Mouse (Mus musculus) limb, embryonic 15.5 days (tissue): ENCODE results near the gene Lypd4. TPM values are rescaled to one million over a fixed set of nuclear protein-coding genes. Genes with fewer than 3 reads are reported as not detected.
"Not testable (repeated sequence)": the region's sequence is repeated elsewhere in the genome, so short reads cannot be mapped to it uniquely, and the experiment has no call there.

ENCODE experiments used
- ATAC-seq: fragments of 200-750 bp; cut with Nextera tagmentation; 2 replicates; pipeline ENCODE4 v1.8.0; 2017; ENCODE audit warnings: low read depth, moderate TSS enrichment; ENCODE audit not compliant: insufficient number of reproducible peaks, low FRiP score, low TSS enrichment
- H3K27ac ChIP-seq: fragments of 300-500 bp; sonication (generic); 2 replicates; pipeline ENCODE4 v1.5.1; 2015; ENCODE audit warnings: moderate library complexity, mild to moderate bottlenecking, inconsistent platforms
- H3K27me3 ChIP-seq: fragments of 300-500 bp; sonication (generic); 2 replicates; pipeline ENCODE4 v1.6.1; 2015; ENCODE audit warnings: inconsistent platforms
- H3K36me3 ChIP-seq: fragments of 300-500 bp; sonication (generic); 2 replicates; pipeline ENCODE4 v1.6.1; 2015; ENCODE audit warnings: inconsistent platforms
- H3K4me1 ChIP-seq: fragments of 300-500 bp; sonication (generic); 2 replicates; pipeline ENCODE4 v1.6.1; 2015; ENCODE audit warnings: inconsistent platforms
- H3K4me2 ChIP-seq: fragments of 300-500 bp; sonication (generic); 2 replicates; pipeline ENCODE4 v1.6.1; 2015; ENCODE audit warnings: mild to moderate bottlenecking, inconsistent platforms
- H3K4me3 ChIP-seq: fragments of 300-500 bp; sonication (generic); 2 replicates; pipeline ENCODE4 v1.5.1; 2015; ENCODE audit warnings: mild to moderate bottlenecking, inconsistent platforms
- H3K9ac ChIP-seq: fragments of 300-500 bp; sonication (generic); 2 replicates; pipeline ENCODE4 v1.6.1; 2015; ENCODE audit warnings: inconsistent platforms
- H3K9me3 ChIP-seq: fragments of 300-500 bp; sonication (generic); 2 replicates; pipeline ENCODE4 v1.6.1; 2016; ENCODE audit warnings: inconsistent platforms
- WGBS: fragments of 180-500 bp; shearing (Covaris S2); methylation state at CpG from one replicate; pipeline ENCODE4 v1.1.7; 2015; 5-methylcytosine and 5-hydroxymethylcytosine counted together
- polyA plus RNA-seq: library from polyadenylated mRNA; unstranded; fragments of >200 nt; fragmentation: Nextera tagmentation; extraction: Ambion mirVana; gene quantifications from 2 replicates; pipeline ENCODE4 v1.2.1, GENCODE M21; 2015

Lypd4 gene
- polyA plus RNA-seq, 1 experiment from 2014 or later = not detected

DNA sequence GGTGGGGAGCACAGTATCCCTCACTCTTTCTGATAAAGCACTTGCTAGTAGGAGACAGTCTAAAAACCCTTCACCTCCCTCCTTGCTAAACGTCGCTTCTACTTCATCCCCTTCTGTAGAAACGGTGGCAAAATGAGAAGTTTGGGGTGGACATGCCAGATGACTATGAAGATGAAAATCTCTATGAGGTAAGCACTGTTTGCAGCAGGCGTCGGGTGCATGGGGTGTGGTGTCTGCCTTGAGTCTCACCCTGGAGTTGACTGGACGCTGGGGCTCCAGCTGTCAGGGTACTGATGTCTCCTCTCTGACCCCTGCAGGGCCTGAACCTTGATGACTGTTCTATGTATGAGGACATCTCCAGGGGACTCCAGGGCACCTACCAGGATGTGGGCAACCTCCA is 31.4 kb upstream of the Lypd4 start:
- H3K9ac ChIP-seq = no peak overlapping the region
- 62% methylated on average over 6 of the region's 6 CpGs for WGBS

DNA sequence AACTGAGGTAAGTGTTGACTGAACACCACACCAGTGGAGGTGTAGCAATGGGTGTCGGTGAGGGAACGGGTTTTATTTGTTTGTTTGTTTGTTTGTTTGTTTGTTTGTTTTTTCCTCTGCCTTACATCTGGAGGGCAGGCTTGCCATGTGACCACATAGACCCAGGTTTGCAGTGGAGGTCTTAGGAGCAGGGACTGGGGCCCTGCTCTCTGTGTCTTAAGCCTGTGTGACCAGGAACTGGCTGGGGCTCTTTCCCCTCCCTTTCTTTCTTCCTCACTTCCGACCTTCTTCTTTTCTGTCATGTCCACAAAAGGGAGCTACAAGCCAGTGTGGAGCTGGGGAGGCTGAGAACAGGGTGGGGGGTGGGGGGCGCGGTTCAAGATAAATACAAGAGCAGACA is 28.2 kb upstream of the Lypd4 start:
- Histone ChIP-seq H3K4me2 (no peak overlapping the region), H3K36me3 (no peaks in the 10 kb centered on the region), H3K4me3 (no peak overlapping the region), H3K4me1 (peaks cover 8% of the 10 kb centered on the region), H3K27ac (no peak overlapping the region), H3K9ac (no peak overlapping the region), H3K9me3 (no peaks in the 10 kb centered on the region), H3K27me3 (no peaks in the 10 kb centered on the region)
- ATAC-seq = no peak
- 71% methylated on average over 5 of the region's 5 CpGs for WGBS

More for the DNA sequence above, 31.4 kb upstream of the Lypd4 start:
- no peak for ATAC-seq
- no peak overlapping the region for H3K4me3 ChIP-seq
- H3K36me3 ChIP-seq = no peaks in the 10 kb centered on the region
- H3K27ac ChIP-seq = no peak overlapping the region
- H3K27me3 ChIP-seq = no peaks in the 10 kb centered on the region
- H3K4me1 ChIP-seq = peaks cover 31% of the 10 kb centered on the region
- no peaks in the 10 kb centered on the region for H3K9me3 ChIP-seq
- no peak overlapping the region for H3K4me2 ChIP-seq

DNA sequence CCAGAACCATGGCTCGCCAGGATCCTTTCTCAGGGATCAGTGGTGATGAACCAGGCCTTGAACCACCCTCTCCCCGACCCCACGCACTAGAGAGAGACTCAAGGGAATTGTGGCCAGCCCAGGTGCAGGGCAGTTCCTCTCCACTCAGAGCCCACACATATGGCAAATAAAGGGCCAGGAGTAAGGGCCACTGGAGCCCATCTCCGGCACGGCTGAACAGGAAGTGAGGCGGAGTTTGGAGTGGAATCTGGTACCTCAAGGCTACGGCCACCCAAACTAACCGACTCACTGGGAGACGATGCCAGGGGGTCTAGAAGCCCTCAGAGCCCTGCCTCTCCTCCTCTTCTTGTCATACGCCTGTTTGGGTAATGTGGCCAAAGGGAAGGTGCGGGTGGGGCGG is 27.5 kb upstream of the Lypd4 start, which contains the start of gene Cd79a:
Cd79a (plus strand) TSS at position 158 of the 400 bp plus-strand sequence.
- ATAC-seq = no peak
- Histone ChIP-seq H3K4me2 (no peak within 1 kb of the TSS), H3K27ac (no peak within 1 kb of the TSS), H3K9ac (no peak within 1 kb of the TSS), H3K4me1 (peaks cover 6% of the 10 kb centered on the region), H3K36me3 (no peaks in the 10 kb centered on the region), H3K27me3 (no peaks in the 10 kb centered on the region), H3K9me3 (no peaks in the 10 kb centered on the region), H3K4me3 (no peak within 1 kb of the TSS)
- 54% methylated on average over 12 of the region's 12 CpGs for WGBS

DNA sequence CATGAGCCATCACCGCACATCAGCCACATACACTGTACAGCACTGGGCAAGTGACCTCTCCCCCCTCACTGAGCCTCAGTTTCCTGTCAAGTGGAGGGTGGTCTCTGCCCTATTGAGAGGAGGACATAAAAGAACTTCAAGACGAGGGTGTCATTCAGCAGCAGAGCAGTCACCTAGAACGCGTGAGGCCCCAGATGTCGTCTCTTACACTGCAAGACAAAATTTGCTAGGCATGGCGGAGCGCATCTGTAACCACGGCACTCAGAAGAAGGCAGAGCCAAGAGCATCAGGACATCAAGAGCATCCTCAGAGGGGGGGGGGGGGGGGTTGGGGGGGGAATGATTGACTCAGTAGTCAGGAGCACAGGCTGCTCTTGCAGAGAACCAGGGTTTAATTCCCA is 26.5 kb upstream of the Lypd4 start:
- WGBS = 81% methylated on average over 8 of the region's 8 CpGs
- Histone ChIP-seq H3K4me1 (no peaks in the 10 kb centered on the region), H3K36me3 (no peaks in the 10 kb centered on the region; the same call in 1 of the 2 replicates), H3K27me3 (no peaks in the 10 kb centered on the region), H3K4me2 (no peak overlapping the region), H3K9me3 (no peaks in the 10 kb centered on the region), H3K4me3 (no peak overlapping the region), H3K9ac (no peak overlapping the region), H3K27ac (no peak overlapping the region)
- no peak for ATAC-seq

DNA sequence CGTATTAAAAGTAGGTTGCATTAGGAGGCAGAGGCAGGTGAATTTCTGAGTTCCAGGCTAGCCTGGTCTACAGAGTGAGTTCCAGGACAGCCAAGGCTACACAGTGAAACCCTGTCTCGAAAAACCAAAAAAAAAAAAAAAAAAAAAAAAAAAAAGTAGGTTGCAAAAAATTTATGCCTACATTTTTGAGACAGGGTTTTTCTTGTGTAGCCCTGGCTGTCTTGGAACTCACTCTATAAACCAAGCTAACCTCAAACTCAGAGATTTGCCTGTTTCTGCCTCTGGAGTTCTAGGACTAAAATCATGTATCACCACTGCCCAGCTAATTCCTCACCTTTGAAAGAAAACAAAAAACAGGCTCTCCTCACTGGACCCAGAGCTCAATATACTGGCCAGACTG is 26.0 kb upstream of the Lypd4 start:
- not testable (repeated sequence) for H3K27me3 ChIP-seq, H3K4me1 ChIP-seq, ATAC-seq

DNA sequence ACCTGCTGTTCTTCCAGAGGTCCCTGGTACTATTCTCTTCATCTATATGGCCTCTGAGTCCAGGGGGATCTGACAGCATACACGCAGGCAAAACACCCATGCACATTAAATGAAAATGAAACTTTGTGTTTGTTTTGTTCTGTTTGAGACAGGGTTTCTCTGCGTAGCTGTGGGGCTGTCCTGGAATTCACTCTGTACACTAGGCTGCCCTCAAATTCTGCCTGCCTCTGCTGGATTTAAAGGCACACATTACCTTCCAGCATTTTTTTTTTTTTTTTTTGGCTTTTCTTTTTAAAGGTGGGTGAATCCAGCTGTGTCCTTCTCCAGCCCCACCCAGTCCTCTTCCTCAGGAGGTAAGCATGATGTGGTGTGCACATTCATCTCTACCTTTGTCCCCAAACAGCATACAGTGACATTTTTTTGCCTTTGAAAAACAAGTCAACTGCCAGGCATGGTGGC is 22.4 kb upstream of the Lypd4 start:
- Histone ChIP-seq H3K9ac (no peak overlapping the region), H3K4me3 (no peak overlapping the region), H3K4me1 (peaks cover 10% of the 10 kb centered on the region), H3K36me3 (peaks cover 38% of the 10 kb centered on the region), H3K9me3 (no peaks in the 10 kb centered on the region), H3K27ac (no peak overlapping the region), H3K27me3 (no peaks in the 10 kb centered on the region), H3K4me2 (no peak overlapping the region)
- 63% methylated on average over 2 of the region's 2 CpGs for WGBS
- ATAC-seq = no peak

More for the DNA sequence above, 26.0 kb upstream of the Lypd4 start:
- H3K36me3 ChIP-seq, H3K9ac ChIP-seq, H3K27ac ChIP-seq, H3K4me3 ChIP-seq, H3K9me3 ChIP-seq, H3K4me2 ChIP-seq: not testable (repeated sequence)
- 84% methylated on average over 2 of the region's 2 CpGs for WGBS

DNA sequence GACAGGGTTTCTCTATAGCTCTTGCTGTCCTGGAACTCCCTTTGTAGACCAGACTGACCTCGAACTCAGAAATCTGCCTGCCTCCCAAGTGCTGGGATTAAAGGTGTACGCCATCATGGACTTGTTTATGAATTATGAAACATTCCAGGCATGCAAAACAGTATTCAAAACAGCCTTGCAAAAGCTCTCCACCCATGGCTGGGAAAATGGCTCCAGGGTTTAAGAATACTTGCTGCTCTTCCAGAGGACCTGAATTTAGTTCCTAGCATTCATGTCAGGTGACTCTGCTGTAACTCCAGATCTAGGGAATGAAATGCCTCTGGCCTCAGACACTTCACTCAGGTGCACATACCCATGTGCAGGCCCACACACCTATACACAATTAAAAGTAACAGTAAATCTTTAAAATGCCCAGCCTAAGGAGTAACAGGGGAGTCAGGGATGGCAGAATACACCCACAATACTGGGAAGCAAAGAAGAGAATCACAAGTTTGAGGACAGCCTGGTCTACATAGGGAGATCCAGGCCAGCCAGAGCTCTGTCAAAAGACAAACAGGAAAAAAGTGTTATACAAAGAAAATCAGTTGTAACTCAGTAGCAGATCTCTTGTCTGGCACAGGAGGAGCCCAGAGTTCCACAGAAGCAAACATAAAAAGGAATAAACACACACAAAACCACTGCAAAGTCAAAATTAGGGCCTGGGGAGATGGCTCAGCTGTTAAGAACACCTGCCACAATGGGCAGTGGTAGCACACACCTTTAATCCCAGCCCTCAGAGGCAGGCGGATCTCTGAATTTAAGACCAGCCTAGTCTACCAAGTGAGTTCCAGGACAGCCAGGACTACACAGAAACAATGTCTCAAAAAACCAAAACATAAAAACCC is 21.7 kb upstream of the Lypd4 start:
- H3K4me2 ChIP-seq = no peak overlapping the region
- 65% methylated on average over 3 of the region's 3 CpGs for WGBS
- H3K9me3 ChIP-seq = no peaks in the 10 kb centered on the region
- peak overlapping the region; percentile 11; the same call in 1 of the 2 replicates for H3K27ac ChIP-seq
- no peak overlapping the region for H3K9ac ChIP-seq
- no peak for ATAC-seq
- no peaks in the 10 kb centered on the region for H3K27me3 ChIP-seq
- H3K4me1 ChIP-seq = peaks cover 17% of the 10 kb centered on the region
- no peak overlapping the region for H3K4me3 ChIP-seq
- peaks cover 44% of the 10 kb centered on the region for H3K36me3 ChIP-seq

DNA sequence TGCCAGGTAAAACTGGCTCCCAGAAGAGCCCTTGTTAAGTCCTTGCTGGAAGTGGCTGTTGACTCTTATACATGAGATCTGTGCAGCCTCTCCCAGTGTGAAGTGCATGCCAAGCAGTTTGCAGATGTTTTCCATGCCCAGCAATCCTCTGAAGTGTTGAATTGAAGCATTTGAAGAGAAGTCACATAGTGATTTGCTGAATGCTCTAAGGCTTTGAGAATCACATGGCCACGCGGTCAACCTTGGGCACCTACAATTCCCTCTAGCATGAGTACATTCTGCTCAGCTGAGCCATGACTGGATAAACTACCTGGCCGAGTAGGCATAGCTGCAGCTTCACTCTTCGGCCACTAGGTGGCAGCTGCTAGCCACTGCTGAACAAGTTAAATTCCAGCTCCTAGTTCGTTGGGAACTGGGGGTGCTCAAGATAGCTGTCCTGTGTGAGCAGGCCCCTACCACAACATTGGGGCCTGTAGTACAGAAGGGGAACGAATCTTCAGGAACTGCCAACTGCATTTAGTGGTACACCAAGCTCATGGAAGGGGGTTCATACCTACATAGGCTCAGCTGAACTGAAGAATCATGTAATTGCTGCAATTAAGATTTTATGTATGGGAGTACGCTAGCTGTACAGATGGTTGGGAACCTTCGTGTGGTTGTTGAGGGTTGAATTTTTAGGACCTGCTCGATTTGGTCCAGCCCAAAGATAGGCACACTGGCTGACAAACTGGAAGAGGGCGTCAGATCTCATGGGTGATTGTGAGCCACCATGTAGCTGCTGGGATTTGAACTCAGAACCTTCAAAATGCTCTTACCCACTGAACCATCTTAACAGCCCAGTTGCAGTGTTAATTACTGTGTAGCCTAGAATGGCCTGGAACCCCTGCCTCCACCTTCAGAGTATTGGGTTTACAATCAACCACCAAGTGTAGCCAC is 20.8 kb upstream of the Lypd4 start:
- 29% methylated on average over 10 of the region's 10 CpGs for WGBS
- Histone ChIP-seq H3K9ac (no peak overlapping the region), H3K27ac (peak overlapping the region; percentile 52; the same call in 1 of the 2 replicates), H3K4me1 (peaks cover 26% of the 10 kb centered on the region), H3K9me3 (no peaks in the 10 kb centered on the region), H3K4me3 (no peak overlapping the region), H3K4me2 (no peak overlapping the region), H3K27me3 (no peaks in the 10 kb centered on the region), H3K36me3 (peaks cover 53% of the 10 kb centered on the region)
- peak; percentile 35; the same call in 1 of the 2 replicates for ATAC-seq

DNA sequence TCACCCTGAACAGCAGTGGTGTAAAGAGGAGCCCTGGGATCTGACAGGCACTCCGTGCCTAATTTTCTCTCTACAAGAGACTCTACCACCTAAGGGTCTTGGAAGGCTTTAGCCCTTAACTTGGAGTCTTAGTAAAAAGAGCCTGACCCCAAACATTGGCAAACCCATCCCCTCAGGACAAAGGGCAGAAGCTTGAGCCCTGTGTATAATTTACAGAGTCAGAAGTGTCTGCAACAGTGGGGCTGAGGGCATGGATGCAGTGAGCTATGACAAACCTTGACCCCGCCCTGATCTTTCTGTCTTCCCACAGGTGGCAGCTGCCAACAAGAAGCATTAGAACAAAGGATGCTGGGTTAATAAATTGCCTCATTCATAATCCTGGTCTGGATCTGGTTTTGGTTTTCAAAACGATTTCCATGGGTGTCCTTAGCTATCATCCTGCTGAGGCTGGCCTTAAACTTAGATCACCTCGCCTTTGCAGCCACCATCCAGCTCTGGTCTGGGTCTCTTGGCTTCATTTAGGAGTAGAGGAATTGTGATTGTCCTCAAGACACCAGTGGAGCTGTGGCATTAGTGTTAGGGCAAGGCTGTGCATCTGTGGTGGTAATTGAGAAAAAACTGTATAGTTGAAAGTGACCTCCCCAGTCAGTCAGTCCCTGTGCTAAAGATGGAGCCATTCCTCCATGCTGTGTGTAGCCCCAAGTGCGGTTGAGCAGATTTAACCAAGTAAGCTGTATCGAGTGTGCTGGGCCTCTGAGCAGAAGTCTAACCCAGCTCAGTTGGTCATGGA is 19.9 kb upstream of the Lypd4 start:
- no peak overlapping the region for H3K4me3 ChIP-seq
- no peak for ATAC-seq
- WGBS = 79% methylated on average over 6 of the region's 6 CpGs

DNA sequence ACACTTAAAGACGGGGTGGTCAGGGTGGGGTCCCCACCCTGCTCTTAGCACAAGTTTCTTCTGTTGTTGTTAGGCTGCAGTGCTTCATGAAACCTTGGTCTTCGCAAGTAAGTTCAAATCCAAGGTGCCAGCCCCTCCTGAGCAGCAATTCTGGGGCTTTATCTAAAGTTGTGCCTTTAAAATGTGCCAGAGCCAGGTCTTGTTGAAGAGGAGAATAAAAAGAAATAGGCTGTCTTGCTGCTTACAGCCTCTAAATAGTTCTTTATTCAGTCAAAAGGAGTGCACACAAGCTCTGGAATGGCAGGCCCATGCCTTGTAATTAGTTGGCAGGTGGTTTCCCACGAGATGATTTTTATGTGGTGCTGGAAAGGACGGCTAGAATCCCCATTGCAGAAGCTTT is 17.4 kb upstream of the Lypd4 start:
- Histone ChIP-seq H3K9me3 (no peaks in the 10 kb centered on the region), H3K36me3 (peaks cover 53% of the 10 kb centered on the region), H3K27me3 (no peaks in the 10 kb centered on the region), H3K4me3 (peak overlapping the region; percentile 98; the same call in 1 of the 2 replicates), H3K4me1 (peaks cover 29% of the 10 kb centered on the region), H3K9ac (peak overlapping the region; percentile 4; the same call in 1 of the 2 replicates), H3K27ac (peak overlapping the region; percentile 69; the same call in 1 of the 2 replicates), H3K4me2 (peak overlapping the region; percentile 15; the same call in 1 of the 2 replicates)
- ATAC-seq = no peak
- 54% methylated on average over 4 of the region's 4 CpGs for WGBS

More for the DNA sequence above, 19.9 kb upstream of the Lypd4 start:
- Histone ChIP-seq H3K9me3 (no peaks in the 10 kb centered on the region), H3K9ac (no peak overlapping the region), H3K27me3 (no peaks in the 10 kb centered on the region), H3K4me2 (no peak overlapping the region), H3K4me1 (peaks cover 29% of the 10 kb centered on the region), H3K36me3 (peaks cover 53% of the 10 kb centered on the region), H3K27ac (peak overlapping the region; percentile 52; the same call in 1 of the 2 replicates)

DNA sequence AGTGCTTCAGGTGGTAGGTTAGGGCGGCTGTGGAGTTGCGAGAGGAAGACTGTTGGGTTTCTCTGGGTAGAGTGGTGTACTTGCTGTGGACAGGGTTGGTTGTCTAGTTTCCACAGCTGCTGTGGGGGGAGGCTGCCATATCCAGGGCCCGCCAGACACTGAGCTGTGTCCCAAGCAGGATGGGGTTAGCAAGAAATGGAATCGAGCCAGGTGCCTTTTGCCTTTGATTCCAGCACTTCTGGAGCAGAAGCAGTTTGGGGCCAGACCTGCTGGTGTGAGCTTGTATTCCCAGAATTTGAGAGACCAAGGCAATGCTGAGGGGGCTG is 16.5 kb upstream of the Lypd4 start:
- Histone ChIP-seq H3K4me3 (peak overlapping the region; percentile 98), H3K9ac (peak overlapping the region; percentile 100), H3K4me2 (peak overlapping the region; percentile 64), H3K36me3 (peaks cover 53% of the 10 kb centered on the region), H3K4me1 (peaks cover 29% of the 10 kb centered on the region), H3K27me3 (no peaks in the 10 kb centered on the region), H3K9me3 (no peaks in the 10 kb centered on the region), H3K27ac (peak overlapping the region; percentile 69)
- 66% methylated on average over 4 of the region's 4 CpGs for WGBS
- no peak for ATAC-seq
